Mouse (Mus musculus): Measurements from ENCODE around the gene Zbtb16. TPM values are rescaled to one million over a fixed set of nuclear protein-coding genes. Genes with fewer than 3 reads are reported as not detected.
A peak's percentile ranks its signal among the peaks of the same experiment; 100 is the strongest.

The Zbtb16 gene
- polyA plus RNA-seq, 1 experiment from 2014 or later, result 1.9 TPM

GRCm38 (mm10) chr9:48757650-48758580 lies 78.1 kb downstream of the Zbtb16 start:
- Histone ChIP-seq H3K9ac (ENCODE audit: low read depth, low read length) (no peak overlapping the region), H3K27ac (ENCODE audit: low read length) (no peak overlapping the region), H3K4me1 (ENCODE audit: control insufficient read depth, insufficient read depth, low read length) (peaks cover 24% of the 10 kb centered on the region), H3K36me3 (ENCODE audit: control insufficient read depth, insufficient read depth, low read length) (no peaks in the 10 kb centered on the region), H3K4me2 (ENCODE audit: low read depth, low read length) (no peak overlapping the region), H3K4me3 (ENCODE audit: low read length) (no peak overlapping the region), H3K9me3 (ENCODE audit: control insufficient read depth, low read length) (no peaks in the 10 kb centered on the region), H3K27me3 (replicated peaks; ENCODE audit: control insufficient read depth, insufficient read depth, low read length) (no peaks in the 10 kb centered on the region)
- WGBS, result 26% methylated on average over 13 of the region's 13 CpGs
- peak; percentile 41 for ATAC-seq

DNA sequence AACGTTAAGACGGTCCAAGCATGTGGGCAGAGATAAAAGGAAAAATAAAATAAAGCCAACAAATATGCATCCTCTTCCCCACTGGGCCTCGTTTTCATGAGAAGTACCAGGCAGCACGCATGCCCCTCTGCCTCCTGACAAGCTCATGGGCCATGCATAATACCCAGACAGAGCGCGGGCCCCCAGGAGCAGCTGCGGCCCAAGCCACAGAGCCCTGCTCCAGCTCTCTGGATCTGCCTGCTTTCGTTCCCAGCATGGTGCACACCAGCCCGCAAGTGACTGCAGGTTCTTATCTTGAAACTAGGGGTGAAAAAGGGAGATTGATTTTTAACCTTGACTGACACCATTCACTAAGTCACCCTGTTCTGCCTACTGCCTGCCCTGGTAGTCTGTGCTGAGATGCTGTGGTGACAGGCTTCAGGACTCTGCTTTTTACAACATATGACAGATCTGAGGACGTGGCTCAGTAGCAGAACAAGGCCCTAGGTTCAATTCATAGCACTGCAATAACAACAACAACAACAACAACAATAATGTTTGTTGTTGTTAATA lies 79.7 kb downstream of the Zbtb16 start:
- no peak overlapping the region for H3K9ac ChIP-seq (ENCODE audit: low read depth, low read length)
- no peak overlapping the region for H3K27ac ChIP-seq (ENCODE audit: low read length)
- H3K4me1 ChIP-seq (ENCODE audit: control insufficient read depth, insufficient read depth, low read length), result peaks cover 24% of the 10 kb centered on the region
- no peak for ATAC-seq
- H3K4me3 ChIP-seq (ENCODE audit: low read length), result no peak overlapping the region
- 57% methylated on average over 10 of the region's 10 CpGs for WGBS
- H3K4me2 ChIP-seq (ENCODE audit: low read depth, low read length), result no peak overlapping the region
- no peaks in the 10 kb centered on the region for H3K27me3 ChIP-seq (replicated peaks; ENCODE audit: control insufficient read depth, insufficient read depth, low read length)
- no peaks in the 10 kb centered on the region for H3K9me3 ChIP-seq (ENCODE audit: control insufficient read depth, low read length)
- no peaks in the 10 kb centered on the region for H3K36me3 ChIP-seq (ENCODE audit: control insufficient read depth, insufficient read depth, low read length)

DNA sequence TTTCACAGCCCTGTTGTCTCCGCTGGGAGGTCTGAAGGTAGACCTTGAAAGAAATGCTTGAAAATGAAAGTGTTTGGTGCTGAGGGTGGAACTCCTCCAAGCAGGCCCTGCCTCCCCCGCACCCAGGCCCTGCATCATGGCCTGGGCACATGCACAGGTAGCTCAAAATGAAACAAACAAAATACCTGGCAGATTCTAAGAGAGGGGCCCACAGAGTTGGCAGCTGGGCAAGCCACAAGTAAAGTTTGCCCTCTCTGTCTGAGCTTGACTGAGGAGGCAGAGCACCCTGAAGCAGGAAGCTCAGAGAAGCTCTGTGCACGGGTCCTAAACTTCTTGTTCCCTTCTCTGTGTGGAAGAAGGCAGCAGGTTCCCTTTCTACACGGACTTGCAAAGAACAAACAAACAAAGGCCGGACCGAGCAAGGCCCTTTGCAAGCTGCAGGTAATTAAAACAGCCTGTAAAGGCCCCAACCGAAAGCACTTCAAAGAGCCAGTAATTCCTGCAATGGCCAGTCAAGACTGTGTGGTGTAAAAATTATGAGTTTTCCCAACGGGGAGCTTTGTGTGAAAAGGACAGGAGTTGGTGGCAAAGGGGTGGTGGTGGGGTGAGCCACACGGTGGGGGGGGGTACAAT lies 80.5 kb downstream of the Zbtb16 start:
- no peak overlapping the region for H3K27ac ChIP-seq (ENCODE audit: low read length)
- no peaks in the 10 kb centered on the region for H3K9me3 ChIP-seq (ENCODE audit: control insufficient read depth, low read length)
- H3K27me3 ChIP-seq (replicated peaks; ENCODE audit: control insufficient read depth, insufficient read depth, low read length), result no peaks in the 10 kb centered on the region
- no peak for ATAC-seq
- 0 out of 2 replicates have a peak overlapping the region, but pooled peaks have one; percentile 7 for H3K4me2 ChIP-seq (ENCODE audit: low read depth, low read length)
- WGBS, result 39% methylated on average over 9 of the region's 9 CpGs
- no peak overlapping the region for H3K4me3 ChIP-seq (ENCODE audit: low read length)
- H3K4me1 ChIP-seq (ENCODE audit: control insufficient read depth, insufficient read depth, low read length), result peaks cover 19% of the 10 kb centered on the region
- no peak overlapping the region for H3K9ac ChIP-seq (ENCODE audit: low read depth, low read length)
- H3K36me3 ChIP-seq (ENCODE audit: control insufficient read depth, insufficient read depth, low read length), result no peaks in the 10 kb centered on the region

DNA sequence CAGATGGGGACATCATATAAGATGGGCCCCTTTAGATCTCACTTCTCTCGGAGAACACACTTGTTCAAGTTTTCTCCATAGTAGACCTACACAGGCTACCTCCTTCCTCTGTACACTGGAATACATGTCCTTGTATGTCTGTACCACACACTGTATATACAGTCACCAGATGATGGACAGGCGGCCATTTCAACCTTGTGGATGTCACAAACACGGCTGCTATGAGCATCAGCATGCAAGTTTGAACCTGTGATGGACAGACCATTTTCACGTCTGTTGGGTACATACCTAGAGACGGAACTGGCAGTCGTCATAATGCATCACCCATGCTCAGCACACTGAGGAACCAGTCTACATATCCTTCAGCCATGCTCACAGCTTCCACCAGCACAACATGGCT lies 81.6 kb downstream of the Zbtb16 start:
- H3K4me1 ChIP-seq (ENCODE audit: control insufficient read depth, insufficient read depth, low read length), result peaks cover 13% of the 10 kb centered on the region
- ATAC-seq, result no peak
- no peaks in the 10 kb centered on the region for H3K9me3 ChIP-seq (ENCODE audit: control insufficient read depth, low read length)
- H3K9ac ChIP-seq (ENCODE audit: low read depth, low read length), result no peak overlapping the region
- no peaks in the 10 kb centered on the region for H3K27me3 ChIP-seq (replicated peaks; ENCODE audit: control insufficient read depth, insufficient read depth, low read length)
- H3K36me3 ChIP-seq (ENCODE audit: control insufficient read depth, insufficient read depth, low read length), result no peaks in the 10 kb centered on the region
- H3K4me3 ChIP-seq (ENCODE audit: low read length), result no peak overlapping the region
- no peak overlapping the region for H3K4me2 ChIP-seq (ENCODE audit: low read depth, low read length)
- H3K27ac ChIP-seq (ENCODE audit: low read length), result no peak overlapping the region
- WGBS, result 92% methylated on average over 6 of the region's 6 CpGs

DNA sequence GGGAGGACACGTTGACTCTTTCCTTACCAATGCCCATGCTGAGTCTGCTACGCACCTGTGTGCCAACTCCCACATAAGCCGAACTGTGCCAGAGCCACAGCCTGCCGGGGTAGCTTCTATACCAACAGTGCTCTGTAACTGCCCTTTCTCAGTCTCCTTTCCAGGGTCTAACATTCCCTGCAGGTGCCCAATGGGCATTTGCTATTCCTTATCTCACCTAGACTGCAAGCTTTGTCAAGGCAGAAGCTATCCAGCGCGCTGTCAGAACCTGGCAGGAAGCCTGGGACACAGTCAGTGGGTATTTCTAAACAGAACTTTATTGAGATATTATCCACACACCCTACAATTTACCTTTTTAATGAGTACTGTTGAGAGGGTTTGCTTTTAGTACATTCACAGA lies 82.1 kb downstream of the Zbtb16 start:
- Histone ChIP-seq H3K27ac (ENCODE audit: low read length) (no peak overlapping the region), H3K27me3 (replicated peaks; ENCODE audit: control insufficient read depth, insufficient read depth, low read length) (no peaks in the 10 kb centered on the region), H3K4me3 (ENCODE audit: low read length) (no peak overlapping the region), H3K4me2 (ENCODE audit: low read depth, low read length) (no peak overlapping the region), H3K4me1 (ENCODE audit: control insufficient read depth, insufficient read depth, low read length) (peaks cover 13% of the 10 kb centered on the region), H3K9me3 (ENCODE audit: control insufficient read depth, low read length) (no peaks in the 10 kb centered on the region), H3K36me3 (ENCODE audit: control insufficient read depth, insufficient read depth, low read length) (no peaks in the 10 kb centered on the region), H3K9ac (ENCODE audit: low read depth, low read length) (no peak overlapping the region)
- 84% methylated on average over 6 of the region's 6 CpGs for WGBS
- no peak for ATAC-seq

- H3K9ac ChIP-seq (ENCODE audit: low read depth, low read length), result no peak overlapping the region
- no peaks in the 10 kb centered on the region for H3K9me3 ChIP-seq (ENCODE audit: control insufficient read depth, low read length)
- no peaks in the 10 kb centered on the region for H3K27me3 ChIP-seq (replicated peaks; ENCODE audit: control insufficient read depth, insufficient read depth, low read length)
- no peak overlapping the region for H3K27ac ChIP-seq (ENCODE audit: low read length)
- H3K36me3 ChIP-seq (ENCODE audit: control insufficient read depth, insufficient read depth, low read length), result no peaks in the 10 kb centered on the region
- no peak overlapping the region for H3K4me3 ChIP-seq (ENCODE audit: low read length)
- WGBS, result 73% methylated on average over 3 of the region's 3 CpGs
- H3K4me2 ChIP-seq (ENCODE audit: low read depth, low read length), result no peak overlapping the region
- ATAC-seq, result no peak
- H3K4me1 ChIP-seq (ENCODE audit: control insufficient read depth, insufficient read depth, low read length), result peaks cover 7% of the 10 kb centered on the region; the same call in 1 of the 2 replicates
Measured at GRCm38 (mm10) chr9:48751900-48752299, 84.1 kb downstream of the Zbtb16 start.

- no peak overlapping the region for H3K4me2 ChIP-seq (ENCODE audit: low read depth, low read length)
- H3K4me1 ChIP-seq (ENCODE audit: control insufficient read depth, insufficient read depth, low read length), result peaks cover 6% of the 10 kb centered on the region; the same call in 1 of the 2 replicates
- 89% methylated on average over 6 of the region's 6 CpGs for WGBS
- no peak overlapping the region for H3K4me3 ChIP-seq (ENCODE audit: low read length)
- no peak overlapping the region for H3K27ac ChIP-seq (ENCODE audit: low read length)
- no peaks in the 10 kb centered on the region for H3K9me3 ChIP-seq (ENCODE audit: control insufficient read depth, low read length)
- H3K27me3 ChIP-seq (replicated peaks; ENCODE audit: control insufficient read depth, insufficient read depth, low read length), result no peaks in the 10 kb centered on the region
- no peak for ATAC-seq
- H3K36me3 ChIP-seq (ENCODE audit: control insufficient read depth, insufficient read depth, low read length), result no peaks in the 10 kb centered on the region
- H3K9ac ChIP-seq (ENCODE audit: low read depth, low read length), result no peak overlapping the region
Measured at GRCm38 (mm10) chr9:48749666-48750065, 86.4 kb downstream of the Zbtb16 start.

DNA sequence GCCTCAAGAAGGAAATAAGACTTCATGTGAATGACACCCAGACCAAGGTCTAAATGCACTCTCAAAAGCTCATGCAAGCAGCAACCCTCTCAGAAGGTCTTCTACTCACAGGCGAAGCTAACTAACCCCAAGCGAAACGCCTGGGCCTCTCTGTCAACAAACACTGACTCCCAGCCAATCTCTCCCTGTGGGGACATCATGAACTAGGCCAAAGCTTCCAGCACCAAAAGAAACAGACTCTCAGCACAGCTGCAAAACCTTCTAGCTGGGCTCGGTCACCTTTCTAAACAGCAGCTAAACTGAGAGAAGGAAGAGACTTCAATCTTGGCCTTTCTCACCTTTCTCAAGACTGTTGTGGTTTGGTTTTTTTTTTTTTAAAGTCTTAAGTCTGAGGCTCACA lies 86.9 kb downstream of the Zbtb16 start:
- WGBS, result 74% methylated on average over 4 of the region's 4 CpGs
- peaks cover 8% of the 10 kb centered on the region; the same call in 1 of the 2 replicates for H3K4me1 ChIP-seq (ENCODE audit: control insufficient read depth, insufficient read depth, low read length)
- H3K9ac ChIP-seq (ENCODE audit: low read depth, low read length), result no peak overlapping the region
- H3K9me3 ChIP-seq (ENCODE audit: control insufficient read depth, low read length), result no peaks in the 10 kb centered on the region
- no peaks in the 10 kb centered on the region for H3K36me3 ChIP-seq (ENCODE audit: control insufficient read depth, insufficient read depth, low read length)
- H3K27me3 ChIP-seq (replicated peaks; ENCODE audit: control insufficient read depth, insufficient read depth, low read length), result no peaks in the 10 kb centered on the region
- no peak overlapping the region for H3K27ac ChIP-seq (ENCODE audit: low read length)
- H3K4me3 ChIP-seq (ENCODE audit: low read length), result no peak overlapping the region
- no peak overlapping the region for H3K4me2 ChIP-seq (ENCODE audit: low read depth, low read length)
- ATAC-seq, result no peak

GRCm38 (mm10) chr9:48748761-48749160 lies 87.3 kb downstream of the Zbtb16 start:
- H3K4me1 ChIP-seq (ENCODE audit: control insufficient read depth, insufficient read depth, low read length), result peaks cover 8% of the 10 kb centered on the region; the same call in 1 of the 2 replicates
- no peaks in the 10 kb centered on the region for H3K36me3 ChIP-seq (ENCODE audit: control insufficient read depth, insufficient read depth, low read length)
- WGBS, result 91% methylated on average over 4 of the region's 4 CpGs
- H3K27ac ChIP-seq (ENCODE audit: low read length), result no peak overlapping the region
- H3K27me3 ChIP-seq (replicated peaks; ENCODE audit: control insufficient read depth, insufficient read depth, low read length), result no peaks in the 10 kb centered on the region
- ATAC-seq, result no peak
- H3K4me2 ChIP-seq (ENCODE audit: low read depth, low read length), result no peak overlapping the region
- no peak overlapping the region for H3K9ac ChIP-seq (ENCODE audit: low read depth, low read length)
- H3K9me3 ChIP-seq (ENCODE audit: control insufficient read depth, low read length), result no peaks in the 10 kb centered on the region
- H3K4me3 ChIP-seq (ENCODE audit: low read length), result no peak overlapping the region
